Mouse (Mus musculus) midbrain, embryonic 15.5 days (tissue): ENCODE data around the gene Cacna1f. TPM values are rescaled to one million over a fixed set of nuclear protein-coding genes. Genes with fewer than 3 reads are reported as not detected.
A peak's percentile ranks its signal among the peaks of the same experiment; 100 is the strongest.

Experiments used
- ATAC-seq: fragments of 200-750 bp; cut with Nextera tagmentation; replicated peaks from 2 replicates; pipeline ENCODE4 v1.8.0; 2017; ENCODE audit warnings: moderate TSS enrichment
- H3K27ac ChIP-seq: fragments of 300-500 bp; sonication (generic); 2 replicates; pipeline ENCODE4 v1.5.1; 2015; ENCODE audit warnings: mild to moderate bottlenecking, inconsistent platforms
- H3K27me3 ChIP-seq: fragments of 300-500 bp; sonication (generic); replicated peaks from 2 replicates; pipeline ENCODE4 v1.6.1; 2015; ENCODE audit warnings: inconsistent platforms
- H3K36me3 ChIP-seq: fragments of 300-500 bp; sonication (generic); replicated peaks from 2 replicates; pipeline ENCODE4 v1.6.1; 2015; ENCODE audit warnings: inconsistent platforms
- H3K4me1 ChIP-seq: fragments of 300-500 bp; sonication (generic); 2 replicates; pipeline ENCODE4 v1.6.1; 2015; ENCODE audit warnings: inconsistent platforms
- H3K4me2 ChIP-seq: fragments of 300-500 bp; sonication (generic); 2 replicates; pipeline ENCODE4 v1.6.1; 2015; ENCODE audit warnings: inconsistent platforms, mild to moderate bottlenecking, moderate library complexity
- H3K4me3 ChIP-seq: fragments of 300-500 bp; sonication (generic); 2 replicates; pipeline ENCODE4 v1.5.1; 2015; ENCODE audit warnings: mild to moderate bottlenecking, inconsistent platforms
- H3K9ac ChIP-seq: fragments of 300-500 bp; sonication (generic); 2 replicates; pipeline ENCODE4 v1.6.1; 2015; ENCODE audit warnings: mild to moderate bottlenecking, inconsistent platforms
- H3K9me3 ChIP-seq: fragments of 300-500 bp; sonication (generic); 2 replicates; pipeline ENCODE4 v1.6.1; 2016; ENCODE audit warnings: inconsistent platforms
- WGBS: fragments of 180-500 bp; shearing (Covaris S2); methylation state at CpG from one replicate; pipeline ENCODE4 v1.1.7; 2015; ENCODE audit warnings: mixed read lengths; 5-methylcytosine and 5-hydroxymethylcytosine counted together
- polyA plus RNA-seq: library from polyadenylated mRNA; unstranded; fragments of >200 nt; fragmentation: Nextera tagmentation; extraction: Ambion mirVana; gene quantifications from 2 replicates; pipeline ENCODE4 v1.2.1, GENCODE M21; 2015

Gene Cacna1f
- polyA plus RNA-seq = 0.13 and 0.27 TPM in 2 replicates

DNA sequence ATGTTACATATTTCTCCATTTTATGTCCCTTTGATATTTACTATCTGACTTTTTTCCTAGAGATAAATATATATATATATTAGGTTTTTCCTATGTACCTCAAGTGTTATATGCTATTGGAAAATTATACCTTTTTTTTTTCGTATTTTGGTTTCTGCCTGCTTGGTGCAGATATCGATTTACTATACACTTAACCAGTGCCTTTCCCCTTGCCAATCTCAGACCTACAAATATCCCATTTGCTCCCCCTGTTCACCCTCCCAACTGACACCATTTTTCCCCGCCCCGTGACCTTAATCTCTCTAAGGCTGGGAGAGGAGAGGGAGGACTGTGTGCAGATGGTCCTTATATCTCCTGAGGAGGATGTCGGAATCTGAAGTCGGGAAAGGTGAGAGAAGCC is at the start of gene Cacna1f:
Cacna1f (plus strand) TSS at position 301 of the 400 bp plus-strand sequence.
- Histone ChIP-seq H3K27me3 (no peaks in the 10 kb centered on the region), H3K4me1 (peaks cover 13% of the 10 kb centered on the region; the same call in 1 of the 2 replicates), H3K4me2 (no peak within 1 kb of the TSS), H3K9me3 (no peaks in the 10 kb centered on the region), H3K4me3 (no peak within 1 kb of the TSS), H3K36me3 (no peaks in the 10 kb centered on the region), H3K9ac (no peak within 1 kb of the TSS), H3K27ac (no peak within 1 kb of the TSS)
- no peak for ATAC-seq
- WGBS = 76% methylated on average over 6 of the region's 6 CpGs

DNA sequence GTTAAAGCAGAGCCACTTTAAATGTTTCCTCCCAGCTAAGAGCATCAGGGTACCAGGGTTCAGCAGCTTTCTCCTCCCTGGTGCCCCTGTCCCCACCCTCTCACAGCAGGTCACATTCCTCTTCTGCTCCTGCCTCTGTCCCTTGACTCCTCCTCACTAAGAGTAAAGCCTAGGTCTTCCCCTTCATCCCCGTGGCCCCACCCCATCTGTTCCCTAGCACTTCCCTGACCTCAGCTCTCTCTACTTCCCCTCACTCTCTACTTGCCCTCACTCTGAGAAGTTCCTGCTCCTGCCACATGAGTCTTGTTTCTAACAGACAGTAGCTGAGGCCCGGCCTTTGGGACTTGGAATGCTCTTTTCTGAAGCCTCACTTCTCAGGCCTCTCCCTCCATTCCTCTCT is 43.8 kb upstream of the Cacna1f start:
- Histone ChIP-seq H3K27ac (no peak overlapping the region), H3K36me3 (no peaks in the 10 kb centered on the region), H3K27me3 (no peaks in the 10 kb centered on the region), H3K9ac (no peak overlapping the region), H3K9me3 (no peaks in the 10 kb centered on the region), H3K4me3 (no peak overlapping the region), H3K4me2 (no peak overlapping the region), H3K4me1 (no peaks in the 10 kb centered on the region)
- WGBS = 23% methylated on average over 2 of the region's 2 CpGs
- ATAC-seq = no peak

DNA sequence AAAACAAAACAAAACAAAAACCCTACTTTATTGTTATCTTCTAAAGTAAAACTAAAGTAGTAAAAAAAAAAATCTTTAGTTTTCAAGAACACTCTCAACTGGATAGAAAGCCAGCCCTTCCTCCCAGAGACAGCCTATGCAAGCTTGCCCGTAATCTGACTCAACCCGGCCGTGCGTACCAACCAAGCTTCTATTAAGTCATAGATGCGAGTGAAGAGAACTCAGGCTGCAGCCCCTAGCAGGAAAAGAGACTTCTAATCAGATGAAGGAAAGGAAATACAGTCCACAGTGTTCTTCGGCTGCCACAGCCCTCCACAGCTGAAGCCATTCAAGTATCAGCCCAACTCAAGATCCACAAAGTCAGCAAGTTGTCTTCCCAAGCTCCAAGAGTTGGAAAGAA is 40.5 kb upstream of the Cacna1f start:
- Histone ChIP-seq H3K9ac (no peak overlapping the region), H3K36me3 (no peaks in the 10 kb centered on the region), H3K27me3 (no peaks in the 10 kb centered on the region), H3K9me3 (no peaks in the 10 kb centered on the region), H3K27ac (no peak overlapping the region), H3K4me1 (0 out of 2 replicates have a peak, but pooled peaks cover 4% of the 10 kb centered on the region), H3K4me2 (no peak overlapping the region), H3K4me3 (no peak overlapping the region)
- 86% methylated on average over 6 of the region's 6 CpGs for WGBS
- ATAC-seq = no peak

DNA sequence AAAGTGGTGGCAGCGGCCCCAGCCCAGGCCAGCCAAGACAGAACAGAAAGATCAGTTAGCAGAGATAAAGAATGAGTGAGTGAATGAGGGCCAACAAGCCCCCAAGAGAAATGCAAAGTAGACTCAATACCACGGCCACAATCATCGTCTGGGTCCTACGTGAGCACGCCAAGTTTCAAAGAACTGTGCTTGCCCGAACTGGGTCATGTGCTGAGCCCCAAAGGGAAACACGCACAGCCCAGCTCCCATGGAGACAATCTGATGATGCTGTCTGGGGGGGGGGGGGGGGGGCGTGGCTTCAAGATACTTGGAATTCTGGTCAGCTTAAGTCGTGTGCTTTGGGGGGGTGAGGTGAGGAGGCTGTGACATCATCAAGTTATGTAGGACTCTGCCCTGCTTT is 39.4 kb upstream of the Cacna1f start:
- Histone ChIP-seq H3K4me2 (no peak overlapping the region), H3K9ac (no peak overlapping the region), H3K4me1 (peaks cover 10% of the 10 kb centered on the region), H3K4me3 (no peak overlapping the region), H3K36me3 (no peaks in the 10 kb centered on the region), H3K27me3 (no peaks in the 10 kb centered on the region), H3K9me3 (no peaks in the 10 kb centered on the region), H3K27ac (no peak overlapping the region)
- no peak for ATAC-seq
- 73% methylated on average over 9 of the region's 9 CpGs for WGBS

DNA sequence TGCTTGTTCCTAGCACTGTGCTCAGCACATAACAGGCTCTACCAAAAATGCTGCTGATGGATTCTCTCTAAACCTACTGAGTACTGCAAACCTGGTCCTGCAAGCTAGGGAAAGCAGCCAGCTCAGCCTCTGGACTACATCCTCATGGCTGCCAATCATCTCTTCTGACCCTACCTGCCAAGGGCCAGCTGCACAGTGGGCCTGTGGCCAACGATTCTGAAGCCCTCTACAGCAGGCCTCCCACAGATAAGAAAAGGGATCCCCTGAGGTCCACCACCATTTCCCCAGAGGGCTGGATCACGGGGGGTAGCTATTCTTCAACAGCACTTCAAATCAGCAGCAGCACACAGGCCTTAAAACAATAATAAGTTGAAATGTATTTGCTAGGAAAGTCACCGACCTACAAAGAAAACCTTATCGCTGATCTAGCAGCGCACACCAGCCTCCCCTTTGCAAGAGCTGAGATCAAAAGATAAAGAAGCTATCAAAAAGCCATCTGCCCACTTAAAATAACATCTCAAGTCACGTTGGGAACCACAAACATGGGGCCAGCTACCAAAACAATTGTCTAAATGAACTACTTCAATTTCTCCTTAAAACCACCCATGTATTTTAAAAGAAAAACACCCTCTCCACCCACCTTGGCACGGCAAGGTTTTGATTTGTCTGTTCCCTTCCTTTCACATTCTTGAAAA is 36.3 kb upstream of the Cacna1f start:
- no peaks in the 10 kb centered on the region for H3K9me3 ChIP-seq
- 61% methylated on average over 7 of the region's 7 CpGs for WGBS
- no peaks in the 10 kb centered on the region for H3K36me3 ChIP-seq
- H3K27ac ChIP-seq = no peak overlapping the region
- no peaks in the 10 kb centered on the region for H3K27me3 ChIP-seq
- H3K4me1 ChIP-seq = peaks cover 24% of the 10 kb centered on the region
- no peak for ATAC-seq
- no peak overlapping the region for H3K4me2 ChIP-seq
- no peak overlapping the region for H3K9ac ChIP-seq
- no peak overlapping the region for H3K4me3 ChIP-seq

DNA sequence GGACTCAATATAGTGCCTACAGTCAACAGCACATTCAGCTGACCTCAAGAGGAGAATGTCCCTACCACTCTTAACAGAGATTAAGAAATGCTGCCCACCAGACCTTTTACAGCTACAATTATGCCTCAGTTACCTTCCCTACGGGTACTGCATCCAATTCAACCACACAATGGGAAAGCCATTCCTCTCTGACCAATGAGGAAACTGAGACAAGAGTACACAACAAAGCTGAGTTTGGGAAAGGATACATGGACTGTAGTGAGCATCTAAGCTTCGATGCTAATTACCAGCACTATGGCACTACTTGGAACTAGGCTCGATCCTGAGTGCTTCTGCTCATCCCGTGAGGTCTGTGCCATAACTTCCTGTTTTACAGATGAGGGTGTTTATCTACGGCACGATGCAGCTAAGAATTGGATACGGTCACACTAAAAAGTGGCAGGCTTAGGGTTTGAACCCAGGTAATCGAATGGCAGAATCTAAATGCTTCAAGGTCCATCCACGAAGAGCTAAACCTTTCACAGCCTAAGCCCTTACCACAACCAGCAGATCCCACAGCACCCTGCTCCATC is 35.2 kb upstream of the Cacna1f start:
- Histone ChIP-seq H3K4me2 (no peak overlapping the region), H3K9ac (no peak overlapping the region), H3K27ac (no peak overlapping the region), H3K36me3 (no peaks in the 10 kb centered on the region), H3K4me1 (peaks cover 24% of the 10 kb centered on the region), H3K27me3 (no peaks in the 10 kb centered on the region), H3K4me3 (no peak overlapping the region), H3K9me3 (no peaks in the 10 kb centered on the region)
- WGBS = 93% methylated on average over 9 of the region's 9 CpGs
- ATAC-seq = no peak

DNA sequence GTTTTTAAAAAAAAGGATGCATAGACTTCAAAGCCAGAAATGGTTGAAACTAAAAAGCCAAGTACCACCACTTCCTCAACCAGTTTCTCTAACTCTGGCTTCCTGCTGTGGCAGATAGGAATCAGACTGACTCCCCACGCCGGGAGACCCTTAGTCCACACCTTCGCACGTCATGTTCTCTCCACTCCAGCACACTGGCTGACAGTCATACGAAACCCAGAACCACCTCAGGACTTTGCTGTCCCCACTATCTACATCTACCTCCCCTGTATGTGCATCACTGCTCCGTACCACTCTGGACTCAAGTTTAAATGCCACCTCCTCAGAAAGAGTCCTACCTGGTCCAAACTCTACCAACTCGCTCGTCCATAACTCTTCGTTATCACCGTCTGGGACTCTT is 34.4 kb upstream of the Cacna1f start:
- H3K4me2 ChIP-seq = peak overlapping the region; percentile 65
- 85% methylated on average over 10 of the region's 10 CpGs for WGBS
- no peaks in the 10 kb centered on the region for H3K9me3 ChIP-seq
- peaks cover 24% of the 10 kb centered on the region for H3K4me1 ChIP-seq
- H3K27ac ChIP-seq = no peak overlapping the region
- no peaks in the 10 kb centered on the region for H3K27me3 ChIP-seq
- H3K9ac ChIP-seq = no peak overlapping the region
- no peak for ATAC-seq
- peak overlapping the region; percentile 54; the same call in 1 of the 2 replicates for H3K4me3 ChIP-seq
- no peaks in the 10 kb centered on the region for H3K36me3 ChIP-seq

DNA sequence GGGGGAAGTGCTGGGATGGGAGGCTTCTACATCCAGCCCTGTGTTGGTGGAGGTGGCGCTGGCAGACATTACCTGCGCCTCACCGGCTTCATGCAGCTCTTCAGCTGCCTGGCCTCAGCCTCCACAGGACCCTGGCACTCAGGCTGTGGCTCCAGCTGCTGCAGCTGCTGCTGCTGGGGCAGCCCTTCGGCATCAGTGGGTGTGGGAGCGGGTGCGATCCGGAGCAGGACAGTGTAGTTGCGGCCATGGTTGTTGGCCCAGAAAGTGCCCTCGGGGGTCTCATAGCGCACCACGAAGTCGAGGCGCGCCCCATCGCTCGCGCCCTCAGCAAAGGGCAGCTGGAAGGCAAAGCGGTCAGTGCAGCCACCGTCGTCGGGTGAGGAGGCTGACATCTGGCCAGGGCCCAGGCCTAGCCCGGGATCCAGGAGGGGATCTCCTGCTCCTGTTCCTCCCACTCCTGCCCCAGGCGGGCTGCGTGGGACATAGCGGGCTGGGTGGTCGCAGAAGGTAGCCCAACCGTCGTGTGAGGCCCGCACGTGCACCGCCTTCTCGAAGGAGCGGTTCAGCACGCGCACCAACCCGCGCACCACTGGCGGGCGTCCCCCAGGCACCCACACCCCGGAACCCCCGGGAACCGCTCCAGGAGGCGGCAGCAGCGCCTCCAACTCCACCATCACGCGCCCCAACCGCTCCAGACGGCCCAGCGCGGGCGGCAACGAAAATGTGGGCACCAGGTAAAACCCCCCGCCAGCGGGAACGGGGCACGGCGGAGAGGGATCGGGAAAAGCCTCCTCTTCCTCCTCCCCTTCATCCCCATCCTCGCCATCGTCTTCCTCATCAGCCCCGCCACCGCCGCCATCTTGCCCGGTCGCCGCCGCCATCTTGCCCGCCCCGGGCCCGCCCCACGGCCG is 33.5 kb upstream of the Cacna1f start, which contains the start of gene Foxp3:
Foxp3 (plus strand) TSS at position 469 of the 911 bp plus-strand sequence.
- peak within 1 kb of the TSS; percentile 65 for H3K4me2 ChIP-seq
- H3K4me1 ChIP-seq = peaks cover 24% of the 10 kb centered on the region
- WGBS = 44% methylated on average over 69 of the region's 72 CpGs
- peak within 1 kb of the TSS; percentile 65 for H3K9ac ChIP-seq
- peak within 1 kb of the TSS; percentile 54 for H3K4me3 ChIP-seq
- no peaks in the 10 kb centered on the region for H3K27me3 ChIP-seq
- peak within 1 kb of the TSS; percentile 93 for H3K27ac ChIP-seq
- peak; percentile 8 for ATAC-seq
- no peaks in the 10 kb centered on the region for H3K36me3 ChIP-seq
- H3K9me3 ChIP-seq = no peaks in the 10 kb centered on the region

DNA sequence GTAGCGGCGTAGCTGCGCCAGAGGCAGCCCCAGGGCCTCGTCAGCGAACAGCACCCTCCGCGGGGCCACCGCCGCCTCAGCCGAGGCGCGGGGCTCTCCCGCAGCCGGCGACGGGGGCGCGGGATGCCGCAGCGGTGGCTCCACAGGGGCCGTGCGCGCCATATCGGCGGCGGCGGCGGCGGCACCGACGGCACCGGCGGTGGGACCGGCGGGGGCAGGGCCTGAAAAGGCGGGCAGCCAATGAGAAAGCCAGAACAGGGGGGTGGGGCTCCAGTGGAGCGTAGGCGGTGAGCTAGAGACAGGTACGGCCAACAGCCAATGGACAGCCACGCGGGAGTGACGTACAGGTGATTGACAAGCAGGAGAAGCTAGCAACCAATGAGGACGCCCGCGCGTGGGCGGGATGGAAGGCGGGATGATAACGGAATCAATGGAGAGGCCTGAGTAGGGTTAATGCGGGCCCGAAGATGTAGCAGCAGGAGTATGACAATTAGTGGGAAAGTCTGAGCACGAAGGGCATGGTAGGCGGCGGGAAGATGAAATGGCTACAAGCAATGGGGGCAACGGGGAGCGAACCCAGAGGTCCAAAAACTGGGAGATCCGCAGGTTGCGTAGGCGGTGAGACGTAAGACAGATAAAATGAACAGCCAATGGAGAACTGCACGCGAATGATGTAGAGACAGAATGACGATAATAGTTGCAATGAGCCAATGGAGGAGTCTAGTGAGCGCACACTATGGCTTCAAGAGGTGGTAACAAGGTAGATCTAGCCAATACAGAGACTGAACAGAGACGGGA is 32.6 kb upstream of the Cacna1f start, which contains the start of gene Ppp1r3f:
Ppp1r3f (minus strand) TSS at position 197 of the 798 bp plus-strand sequence.
- 22% methylated on average over 65 of the region's 65 CpGs for WGBS

DNA sequence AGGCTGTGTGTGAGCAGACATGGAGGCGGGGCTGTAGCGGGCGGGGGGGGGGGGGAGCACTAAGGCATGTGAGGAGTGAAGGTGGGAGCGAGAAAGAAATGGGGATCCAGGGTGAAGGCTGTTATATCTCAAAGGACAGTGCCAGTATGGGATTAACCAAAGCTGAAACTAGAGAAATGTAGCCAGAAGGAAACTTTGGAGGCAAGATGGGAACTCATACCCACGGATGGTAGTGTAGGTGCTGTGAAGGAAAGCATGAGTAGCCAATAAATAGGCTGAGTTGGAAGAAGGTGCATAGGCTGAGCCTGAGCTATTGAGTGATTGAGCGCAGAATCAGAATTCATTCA is 32.0 kb upstream of the Cacna1f start:
- Histone ChIP-seq H3K4me3 (peak overlapping the region; percentile 54), H3K9me3 (no peaks in the 10 kb centered on the region), H3K4me2 (peak overlapping the region; percentile 46), H3K27me3 (no peaks in the 10 kb centered on the region), H3K4me1 (peaks cover 24% of the 10 kb centered on the region), H3K27ac (peak overlapping the region; percentile 93), H3K9ac (no peak overlapping the region), H3K36me3 (no peaks in the 10 kb centered on the region)
- ATAC-seq = peak; percentile 15
- WGBS = 22% methylated on average over 6 of the region's 6 CpGs

More for the DNA sequence above, 32.6 kb upstream of the Cacna1f start, which contains the start of gene Ppp1r3f:
- peak; percentile 98 for ATAC-seq
- peak within 1 kb of the TSS; percentile 65 for H3K9ac ChIP-seq
- H3K27me3 ChIP-seq = no peaks in the 10 kb centered on the region
- H3K9me3 ChIP-seq = no peaks in the 10 kb centered on the region
- H3K4me3 ChIP-seq = peak within 1 kb of the TSS; percentile 54
- H3K4me2 ChIP-seq = peak within 1 kb of the TSS; percentile 65
- H3K27ac ChIP-seq = peak within 1 kb of the TSS; percentile 93
- no peaks in the 10 kb centered on the region for H3K36me3 ChIP-seq
- H3K4me1 ChIP-seq = peaks cover 24% of the 10 kb centered on the region

DNA sequence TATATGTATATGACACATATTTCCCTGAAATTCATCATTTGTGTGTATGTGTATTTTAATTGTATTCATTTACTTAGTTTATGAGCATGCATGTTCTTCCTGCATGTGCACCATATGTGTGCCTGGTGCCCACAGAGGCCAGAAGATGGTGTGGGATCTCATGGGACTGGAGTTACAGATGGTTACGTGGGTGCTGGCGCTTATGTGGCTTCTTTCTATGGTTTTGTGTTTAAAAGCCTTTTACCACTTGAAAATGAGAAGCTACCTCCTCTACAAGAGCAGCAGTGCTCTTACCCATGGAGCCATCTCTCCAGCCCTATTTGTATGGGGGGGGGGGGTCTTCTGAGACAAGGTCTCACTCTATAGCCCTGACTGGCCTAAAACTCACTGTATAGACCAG is 25.7 kb upstream of the Cacna1f start:
- no peaks in the 10 kb centered on the region for H3K4me1 ChIP-seq
- no peak overlapping the region for H3K27ac ChIP-seq
- no peak overlapping the region for H3K4me3 ChIP-seq
- 98% methylated on average over 2 of the region's 2 CpGs for WGBS
- ATAC-seq = no peak
- no peak overlapping the region for H3K9ac ChIP-seq
- H3K36me3 ChIP-seq = no peaks in the 10 kb centered on the region
- no peaks in the 10 kb centered on the region for H3K9me3 ChIP-seq
- H3K4me2 ChIP-seq = no peak overlapping the region
- H3K27me3 ChIP-seq = no peaks in the 10 kb centered on the region
